Mouse (Mus musculus): ENCODE results near the gene Mlxipl. TPM values are rescaled to one million over a fixed set of nuclear protein-coding genes. Genes with fewer than 3 reads are reported as not detected.

Gene Mlxipl
- polyA plus RNA-seq, 1 experiment from 2014 or later, result 1.6 TPM

GRCm38 (mm10) chr5:135178996-135179395, 89.3 kb downstream of the Mlxipl start:
- Histone ChIP-seq H3K36me3 (peaks cover 80% of the 10 kb centered on the region), H3K27me3 (no peaks in the 10 kb centered on the region), H3K4me3 (replicated peaks) (no peak overlapping the region), H3K27ac (no peak overlapping the region), H3K9me3 (no peaks in the 10 kb centered on the region), H3K9ac (replicated peaks) (no peak overlapping the region), H3K4me1 (replicated peaks) (no peaks in the 10 kb centered on the region), H3K4me2 (replicated peaks) (no peak overlapping the region)
- ATAC-seq, result no peak
- 94% methylated on average over 4 of the region's 4 CpGs for WGBS

GRCm38 (mm10) chr5:135179616-135180015, 89.9 kb downstream of the Mlxipl start:
- Histone ChIP-seq H3K9ac (replicated peaks) (no peak overlapping the region), H3K9me3 (peaks cover 3% of the 10 kb centered on the region; the same call in 1 of the 2 replicates), H3K27ac (no peak overlapping the region), H3K4me1 (replicated peaks) (no peaks in the 10 kb centered on the region), H3K27me3 (no peaks in the 10 kb centered on the region), H3K36me3 (peaks cover 74% of the 10 kb centered on the region), H3K4me2 (replicated peaks) (no peak overlapping the region), H3K4me3 (replicated peaks) (no peak overlapping the region)
- no peak for ATAC-seq
- WGBS, result 97% methylated on average over 7 of the region's 7 CpGs

GRCm38 (mm10) chr5:135180796-135181195, 91.1 kb downstream of the Mlxipl start:
- H3K9me3 ChIP-seq, result peaks cover 6% of the 10 kb centered on the region; the same call in 1 of the 2 replicates
- H3K36me3 ChIP-seq, result peaks cover 63% of the 10 kb centered on the region
- H3K4me2 ChIP-seq (replicated peaks), result no peak overlapping the region
- H3K27ac ChIP-seq, result no peak overlapping the region
- no peaks in the 10 kb centered on the region for H3K27me3 ChIP-seq
- 94% methylated on average over 14 of the region's 14 CpGs for WGBS
- H3K4me1 ChIP-seq (replicated peaks), result no peaks in the 10 kb centered on the region
- H3K4me3 ChIP-seq (replicated peaks), result no peak overlapping the region
- no peak overlapping the region for H3K9ac ChIP-seq (replicated peaks)
- ATAC-seq, result no peak

- Histone ChIP-seq H3K36me3 (peaks cover 58% of the 10 kb centered on the region), H3K27ac (no peak overlapping the region), H3K4me1 (replicated peaks) (peaks cover 3% of the 10 kb centered on the region; the same call in 1 of the 2 replicates), H3K27me3 (no peaks in the 10 kb centered on the region), H3K9me3 (peaks cover 6% of the 10 kb centered on the region; the same call in 1 of the 2 replicates), H3K4me3 (replicated peaks) (no peak overlapping the region), H3K4me2 (replicated peaks) (no peak overlapping the region), H3K9ac (replicated peaks) (no peak overlapping the region)
- 70% methylated on average over 6 of the region's 6 CpGs for WGBS
- ATAC-seq, result no peak
Observed at GRCm38 (mm10) chr5:135181776-135182175, 92.1 kb downstream of the Mlxipl start.

GRCm38 (mm10) chr5:135183131-135183861, 93.6 kb downstream of the Mlxipl start:
- Histone ChIP-seq H3K9me3 (peaks cover 6% of the 10 kb centered on the region; the same call in 1 of the 2 replicates), H3K36me3 (peaks cover 42% of the 10 kb centered on the region), H3K9ac (replicated peaks) (no peak overlapping the region), H3K27ac (no peak overlapping the region; the same call in 1 of the 2 replicates), H3K4me1 (replicated peaks) (peaks cover 4% of the 10 kb centered on the region), H3K4me2 (replicated peaks) (no peak overlapping the region), H3K27me3 (no peaks in the 10 kb centered on the region), H3K4me3 (replicated peaks) (no peak overlapping the region)
- ATAC-seq, result no peak
- WGBS, result 65% methylated on average over 8 of the region's 8 CpGs

GRCm38 (mm10) chr5:135185016-135185415, 95.3 kb downstream of the Mlxipl start:
- ATAC-seq, result no peak
- peaks cover 6% of the 10 kb centered on the region; the same call in 1 of the 2 replicates for H3K9me3 ChIP-seq
- WGBS, result 95% methylated on average over 3 of the region's 3 CpGs
- no peak overlapping the region for H3K4me3 ChIP-seq (replicated peaks)
- H3K27me3 ChIP-seq, result no peaks in the 10 kb centered on the region
- no peak overlapping the region for H3K9ac ChIP-seq (replicated peaks)
- H3K4me1 ChIP-seq (replicated peaks), result peaks cover 21% of the 10 kb centered on the region
- no peak overlapping the region for H3K4me2 ChIP-seq (replicated peaks)
- no peak overlapping the region for H3K27ac ChIP-seq
- H3K36me3 ChIP-seq, result peaks cover 32% of the 10 kb centered on the region

- WGBS, result 36% methylated on average over 3 of the region's 3 CpGs
- no peaks in the 10 kb centered on the region for H3K27me3 ChIP-seq
- H3K36me3 ChIP-seq, result peaks cover 27% of the 10 kb centered on the region
- H3K27ac ChIP-seq, result 0 out of 2 replicates have a peak overlapping the region, but pooled peaks have one; percentile 98
- no peak overlapping the region for H3K4me3 ChIP-seq (replicated peaks)
- no peak overlapping the region for H3K9ac ChIP-seq (replicated peaks)
- peaks cover 6% of the 10 kb centered on the region; the same call in 1 of the 2 replicates for H3K9me3 ChIP-seq
- peaks cover 27% of the 10 kb centered on the region for H3K4me1 ChIP-seq (replicated peaks)
- H3K4me2 ChIP-seq (replicated peaks), result no peak overlapping the region
- ATAC-seq, result no peak
Observed at GRCm38 (mm10) chr5:135185596-135185995, 95.9 kb downstream of the Mlxipl start.

- no peak for ATAC-seq
- no peaks in the 10 kb centered on the region for H3K27me3 ChIP-seq
- H3K9ac ChIP-seq (replicated peaks), result peak overlapping the region; percentile 98
- peak overlapping the region; percentile 98 for H3K27ac ChIP-seq
- peaks cover 6% of the 10 kb centered on the region; the same call in 1 of the 2 replicates for H3K9me3 ChIP-seq
- peaks cover 23% of the 10 kb centered on the region for H3K36me3 ChIP-seq
- WGBS, result 23% methylated on average over 10 of the region's 10 CpGs
- H3K4me3 ChIP-seq (replicated peaks), result peak overlapping the region; percentile 98
- H3K4me2 ChIP-seq (replicated peaks), result peak overlapping the region; percentile 92
- peaks cover 29% of the 10 kb centered on the region for H3K4me1 ChIP-seq (replicated peaks)
Observed at GRCm38 (mm10) chr5:135186231-135186620, 96.5 kb downstream of the Mlxipl start.

GRCm38 (mm10) chr5:135186621-135187348, 97.1 kb downstream of the Mlxipl start, which contains the start of gene Baz1b:
Gene Baz1b (plus strand): TSS chr5:135187264.
- H3K36me3 ChIP-seq, result peaks cover 18% of the 10 kb centered on the region
- ATAC-seq, result peak; percentile 98
- H3K9me3 ChIP-seq, result peaks cover 6% of the 10 kb centered on the region; the same call in 1 of the 2 replicates
- H3K27me3 ChIP-seq, result no peaks in the 10 kb centered on the region
- peaks cover 33% of the 10 kb centered on the region for H3K4me1 ChIP-seq (replicated peaks)
- peak within 1 kb of the TSS; percentile 98 for H3K9ac ChIP-seq (replicated peaks)
- peak within 1 kb of the TSS; percentile 98 for H3K4me3 ChIP-seq (replicated peaks)
- H3K4me2 ChIP-seq (replicated peaks), result peak within 1 kb of the TSS; percentile 92
- peak within 1 kb of the TSS; percentile 98 for H3K27ac ChIP-seq
- under 1% methylated on average over 57 of the region's 57 CpGs for WGBS

GRCm38 (mm10) chr5:135187349-135188213, 97.9 kb downstream of the Mlxipl start:
- peaks cover 10% of the 10 kb centered on the region for H3K36me3 ChIP-seq
- peaks cover 41% of the 10 kb centered on the region for H3K4me1 ChIP-seq (replicated peaks)
- H3K27me3 ChIP-seq, result no peaks in the 10 kb centered on the region
- H3K9ac ChIP-seq (replicated peaks), result peak overlapping the region; percentile 98
- peaks cover 6% of the 10 kb centered on the region; the same call in 1 of the 2 replicates for H3K9me3 ChIP-seq
- H3K27ac ChIP-seq, result peak overlapping the region; percentile 98
- WGBS, result under 1% methylated on average over 102 of the region's 102 CpGs
- peak; percentile 69 for ATAC-seq
- peak overlapping the region; percentile 98 for H3K4me3 ChIP-seq (replicated peaks)
- H3K4me2 ChIP-seq (replicated peaks), result peak overlapping the region; percentile 92
